Mouse (Mus musculus): ENCODE measurements around the gene Gm9913.

Gene Gm9913

GRCm38 (mm10) chr2:125494831-125495812, 9.8 kb upstream of the Gm9913 start:
- ATAC-seq (ENCODE audit: low TSS enrichment) = no peak

DNA sequence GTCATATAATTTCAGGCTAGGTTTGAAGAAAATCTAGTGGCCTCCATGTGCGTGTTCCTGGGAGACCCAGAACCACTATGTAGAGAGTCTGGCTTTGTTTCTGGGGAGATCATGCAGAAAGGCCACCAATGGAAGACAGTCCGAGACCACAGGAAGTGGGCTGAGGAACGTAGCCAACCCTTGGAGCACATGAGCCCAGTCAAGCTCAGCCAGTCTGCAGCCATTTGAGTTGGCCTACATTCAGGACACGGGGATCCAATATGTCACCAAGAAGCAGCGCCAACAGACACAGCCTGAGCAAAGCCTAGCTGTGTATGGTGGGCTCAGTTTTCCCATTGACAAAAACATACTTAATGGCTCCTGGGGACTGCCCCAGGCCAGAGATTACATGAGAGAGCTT, 8.2 kb upstream of the Gm9913 start:
- ATAC-seq (ENCODE audit: low TSS enrichment) = no peak

- ATAC-seq (ENCODE audit: low TSS enrichment) = no peak
These were observed 6.7 kb upstream of the Gm9913 start for GRCm38 (mm10) chr2:125498216-125498615.

DNA sequence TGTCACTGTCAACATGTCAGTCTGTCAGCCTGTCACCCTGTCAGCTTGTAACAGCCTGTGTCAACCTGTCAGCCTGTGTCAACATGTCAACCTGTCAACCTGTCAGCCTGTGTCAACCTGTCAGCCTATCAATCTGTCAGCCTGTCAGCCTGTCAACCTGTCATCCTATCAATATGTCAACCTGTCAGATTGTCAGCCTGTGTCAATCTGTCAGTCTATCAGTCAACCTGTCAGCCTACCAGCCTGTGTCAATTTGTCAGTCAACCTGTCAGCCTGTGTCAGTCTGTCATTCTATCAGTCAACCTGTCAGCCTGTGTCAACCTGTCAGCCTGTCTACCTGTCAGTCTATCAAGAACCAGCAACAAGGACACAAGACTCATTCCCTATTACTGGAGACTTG, 3.4 kb upstream of the Gm9913 start:
- ATAC-seq (ENCODE audit: low TSS enrichment) = no peak

DNA sequence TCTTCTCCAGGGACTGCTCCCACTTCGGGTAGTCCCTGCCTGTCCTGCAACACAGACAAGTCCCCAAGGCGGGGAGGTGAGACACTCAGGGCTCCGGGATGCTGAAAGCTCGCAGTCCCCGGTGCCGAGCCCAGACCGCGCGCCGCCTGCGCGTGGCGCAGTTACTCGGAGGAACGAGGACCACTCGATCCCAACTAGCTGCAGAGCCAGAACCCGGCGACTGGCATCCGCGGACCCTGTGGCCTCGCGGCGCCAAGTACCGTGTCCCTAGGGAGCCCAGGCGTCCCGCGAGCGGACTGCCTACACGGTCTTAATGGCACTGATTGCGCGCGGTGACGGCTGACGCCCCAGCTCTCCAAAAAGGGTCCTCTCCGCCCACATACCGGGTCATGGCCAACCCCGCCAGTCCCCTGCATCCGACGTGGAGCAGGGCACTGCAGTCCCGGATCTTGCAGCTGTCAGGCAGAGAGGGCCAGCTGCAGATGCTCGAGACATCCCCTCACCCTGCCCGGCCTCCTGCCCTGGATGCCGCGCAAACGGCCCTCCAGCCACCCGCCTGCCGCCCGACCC, 942 bp downstream of the Gm9913 start:
- peak; percentile 78 for ATAC-seq (ENCODE audit: low TSS enrichment)

DNA sequence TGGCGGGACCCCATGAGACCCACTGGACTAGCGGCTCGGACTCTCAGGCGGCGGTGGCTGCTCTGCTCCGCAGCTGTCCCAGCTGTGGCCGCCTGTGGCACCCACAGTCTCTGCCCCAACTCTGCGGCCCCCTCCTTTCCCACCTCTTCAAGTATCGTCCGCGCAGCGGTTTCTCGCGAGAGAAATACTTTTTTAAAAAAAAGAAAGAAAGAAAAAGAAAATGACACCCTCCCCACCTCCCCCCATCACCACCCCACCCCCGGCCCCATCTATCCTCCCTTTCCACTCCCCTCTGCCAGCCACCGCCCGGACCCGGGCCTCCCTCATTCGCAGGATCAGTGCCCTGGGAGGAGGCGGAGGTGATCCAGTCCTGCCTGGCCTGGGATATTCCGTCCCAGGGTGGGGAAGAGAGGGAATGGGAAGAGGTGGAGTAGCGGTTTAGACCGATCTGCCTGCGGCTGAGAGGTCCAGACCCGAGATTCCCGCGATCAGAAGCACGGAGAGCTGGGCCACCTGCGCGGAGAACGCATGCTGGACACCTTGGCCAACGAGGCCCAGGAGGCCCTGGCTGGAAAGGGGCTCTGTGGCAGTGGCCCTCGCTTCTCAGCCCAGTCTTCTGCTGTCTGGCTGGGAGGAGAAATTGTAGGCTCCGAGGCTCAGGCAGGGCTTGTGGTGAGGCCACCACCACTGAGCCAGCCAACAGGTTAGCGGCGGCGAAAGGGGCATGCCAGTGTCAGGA, 1.6 kb downstream of the Gm9913 start:
- peak; percentile 56 for ATAC-seq (ENCODE audit: low TSS enrichment)

- ATAC-seq (ENCODE audit: low TSS enrichment) = no peak
These were observed 3.0 kb downstream of the Gm9913 start, which contains the start of gene Fbn1 for GRCm38 (mm10) chr2:125507893-125508292. TSS of gene Fbn1 (minus strand) at chr2:125507993.

GRCm38 (mm10) chr2:125508381-125508780, 3.5 kb downstream of the Gm9913 start:
- no peak for ATAC-seq (ENCODE audit: low TSS enrichment)

GRCm38 (mm10) chr2:125510752-125511151, 5.9 kb downstream of the Gm9913 start:
- no peak for ATAC-seq (ENCODE audit: low TSS enrichment)

- ATAC-seq (ENCODE audit: low TSS enrichment) = no peak
These were observed 7.0 kb downstream of the Gm9913 start for GRCm38 (mm10) chr2:125511898-125512297.

GRCm38 (mm10) chr2:125512544-125512943, 7.7 kb downstream of the Gm9913 start:
- no peak for ATAC-seq (ENCODE audit: low TSS enrichment)

DNA sequence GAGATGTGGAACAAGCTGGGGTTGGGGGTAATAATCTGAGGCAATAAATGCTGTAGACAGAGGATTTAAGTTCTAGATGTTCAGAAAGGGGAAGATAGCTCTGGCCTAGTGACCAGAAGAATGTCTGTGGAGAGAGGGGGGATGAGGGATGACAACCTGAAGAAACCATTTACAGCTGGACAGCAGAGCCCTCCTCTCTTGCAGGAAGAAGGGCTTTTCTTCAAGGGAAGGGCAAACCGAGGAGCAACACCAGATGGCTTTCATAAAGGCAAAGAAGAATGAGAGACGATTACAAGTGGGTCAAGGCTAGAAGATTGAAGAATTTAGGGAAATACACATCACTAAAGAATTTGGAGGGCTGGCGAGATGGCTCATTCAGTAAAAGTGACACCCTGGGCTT, 9.5 kb downstream of the Gm9913 start:
- no peak for ATAC-seq (ENCODE audit: low TSS enrichment)

DNA sequence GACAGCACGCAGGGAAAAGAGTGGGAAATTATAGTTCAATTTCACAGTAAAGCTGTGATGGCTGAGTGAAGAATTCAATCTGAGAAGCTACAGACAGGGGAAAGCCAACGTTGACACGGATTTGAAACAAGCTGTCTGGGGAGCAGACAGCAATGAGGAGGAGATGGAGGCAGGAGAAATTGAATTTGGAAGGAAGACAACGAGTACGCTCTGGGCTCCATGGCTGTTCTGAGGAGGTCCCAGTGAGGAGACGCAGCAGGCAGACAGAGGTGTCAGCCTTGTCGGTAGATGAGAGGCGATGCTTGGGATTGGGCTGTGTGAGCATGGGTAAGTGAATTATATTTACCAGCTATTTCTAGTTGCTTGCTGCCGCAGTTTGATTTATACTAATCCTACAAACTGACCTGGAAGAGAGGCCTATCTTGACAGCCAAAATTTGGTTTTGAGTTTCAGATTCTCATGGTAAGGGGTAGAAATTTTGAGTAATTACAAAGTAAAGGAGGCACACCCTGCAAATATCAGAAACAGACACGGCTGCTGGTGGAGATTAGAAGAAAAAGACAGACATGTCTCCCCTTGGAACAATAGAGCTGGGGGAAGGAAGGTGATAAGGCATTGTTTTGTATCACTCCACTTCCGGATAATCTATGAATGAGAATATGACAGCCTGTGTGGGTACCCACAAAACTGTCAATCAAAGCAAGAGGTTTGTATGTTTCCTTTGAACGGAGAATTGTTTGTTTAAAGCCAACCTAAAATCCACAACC, 10.6 kb downstream of the Gm9913 start:
- peak; percentile 67 for ATAC-seq (ENCODE audit: low TSS enrichment)

GRCm38 (mm10) chr2:125516594-125516993, 11.7 kb downstream of the Gm9913 start:
- no peak for ATAC-seq (ENCODE audit: low TSS enrichment)

GRCm38 (mm10) chr2:125525484-125525883, 20.6 kb downstream of the Gm9913 start:
- no peak for ATAC-seq (ENCODE audit: low TSS enrichment)

DNA sequence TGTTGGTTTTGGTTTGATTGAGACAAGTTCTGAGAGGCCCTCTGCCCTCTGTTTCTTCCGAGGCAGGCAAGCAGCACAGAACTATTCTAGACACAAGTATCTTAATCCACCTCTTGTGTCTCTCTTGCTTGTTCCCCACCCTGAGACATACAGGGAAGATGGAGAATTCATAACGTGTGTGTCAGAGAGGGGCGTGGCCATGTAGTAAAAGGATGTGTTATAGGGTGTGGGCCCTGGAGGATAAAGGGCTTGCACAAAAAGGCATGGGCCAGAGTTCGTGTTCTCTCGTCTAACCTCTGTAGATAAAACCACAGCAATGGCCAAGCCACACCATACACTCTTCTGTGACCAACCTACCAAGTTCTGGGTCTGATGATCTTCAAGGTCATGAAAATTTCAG, 21.7 kb downstream of the Gm9913 start:
- ATAC-seq (ENCODE audit: low TSS enrichment) = no peak

DNA sequence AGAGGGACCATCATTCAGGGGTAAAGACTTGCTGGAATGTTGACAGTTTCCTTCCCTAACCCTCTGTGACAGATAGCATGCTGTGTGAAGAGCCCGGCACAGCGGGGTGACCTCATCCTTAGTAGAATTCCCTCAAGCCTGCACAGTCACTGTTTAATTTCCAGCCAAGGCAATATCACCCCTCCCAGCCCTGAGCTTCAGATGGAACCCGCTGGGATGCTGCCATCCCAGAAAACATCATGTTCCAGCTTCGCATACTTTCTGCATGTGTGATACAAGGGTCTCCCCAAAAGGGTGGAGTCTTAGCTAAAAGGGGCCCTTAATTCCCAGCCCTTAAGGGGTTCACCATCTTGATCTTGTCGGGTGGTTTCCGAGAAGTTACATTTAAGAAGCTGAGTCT, 25.8 kb downstream of the Gm9913 start:
- ATAC-seq (ENCODE audit: low TSS enrichment) = no peak

DNA sequence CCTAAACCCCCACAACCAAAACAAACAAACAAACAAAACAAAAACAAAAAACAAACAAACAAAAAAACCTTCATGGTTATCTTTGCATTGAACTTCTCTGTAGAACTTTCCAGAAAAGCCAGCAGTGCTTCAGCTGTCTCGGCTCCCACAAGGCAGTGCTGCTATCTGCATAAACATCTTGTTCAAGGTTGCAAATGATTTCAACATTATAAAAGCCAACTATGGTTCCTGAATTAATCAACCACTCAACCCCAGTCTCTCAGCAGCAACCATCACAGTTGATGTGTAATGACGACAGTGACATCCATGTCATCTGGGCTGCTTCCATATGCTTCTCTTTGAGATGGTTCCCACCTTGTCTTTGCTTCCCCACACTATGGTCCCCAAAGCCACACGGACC, 34.8 kb downstream of the Gm9913 start:
- no peak for ATAC-seq (ENCODE audit: low TSS enrichment)

GRCm38 (mm10) chr2:125540579-125540978, 35.7 kb downstream of the Gm9913 start:
- ATAC-seq (ENCODE audit: low TSS enrichment) = no peak

- ATAC-seq (ENCODE audit: low TSS enrichment) = no peak
These were observed 36.6 kb downstream of the Gm9913 start for GRCm38 (mm10) chr2:125541451-125541850.

DNA sequence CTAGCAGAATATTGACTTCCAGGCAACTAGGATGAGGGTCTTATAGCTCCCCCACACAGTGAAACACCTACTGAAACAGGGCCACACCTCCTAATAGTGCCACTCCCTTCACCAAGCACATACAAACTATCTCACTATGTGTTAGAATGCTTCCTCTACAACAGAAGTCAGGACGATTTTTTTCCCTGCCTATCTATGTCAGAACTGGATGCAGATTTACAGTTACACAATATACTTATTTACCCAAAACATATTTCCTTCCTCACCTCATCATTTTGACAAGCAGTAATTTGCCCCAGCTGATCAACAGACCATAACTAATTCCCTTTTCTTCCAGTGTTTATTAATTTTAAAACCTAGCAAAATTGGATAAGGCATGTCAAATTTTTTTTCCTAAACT, 38.8 kb downstream of the Gm9913 start:
- no peak for ATAC-seq (ENCODE audit: low TSS enrichment)

GRCm38 (mm10) chr2:125544986-125545385, 40.1 kb downstream of the Gm9913 start:
- no peak for ATAC-seq (ENCODE audit: low TSS enrichment)

All from frontal cortex, adult (tissue).